17 mouse cellular contexts compared by ENCODE assay signal in genomic region chr10:89740995-89741394, GRCm38 (mm10). TPM values are rescaled to one million over a fixed set of nuclear protein-coding genes. Genes with fewer than 3 reads are reported as not detected.
DNase-seq lines count a peak whose midpoint lies in the region; ATAC-seq lines count a peak whose summit lies in the region.
"Had no signal": no experiment of that assay in that cellular context is flagged by ENCODE, and none has a peak within 500 bp of the region (broad histone marks: within the 10 kb centered on the region; RNA-seq: fewer than 3 reads in every experiment).

No protein-coding gene starts in this region.

- peak; percentile 37 for DNase-seq in lung, postnatal 36 days
- no peak for DNase-seq in lung, postnatal 4 days
- DNase-seq in B cell, adult 2 months, result peak; percentile 34 to 37
- DNase-seq in neural tube, embryonic 10.5 days (ENCODE audit: extremely low spot score, low spot score), result no peak
- no peak for DNase-seq in thymus, adult 18-20 months
- DNase-seq: adrenal gland, postnatal 14 days; cerebellum, adult 18-20 months; heart, postnatal 10 days; kidney, adult 2 months; kidney, postnatal 14 days; left cerebral cortex, postnatal 4 days; spleen, adult 18-20 months; thymus, postnatal 36 days had no signal

- ATAC-seq in granulocyte monocyte progenitor cell, adult 5-6 weeks (replicated peaks; ENCODE audit: poor library complexity, severe bottlenecking), result peak; percentile 65
- peak; percentile 35; the same call in 1 of the 2 replicates for ATAC-seq in neutrophil, adult 5-6 weeks (ENCODE audit: extremely low read depth, insufficient number of reproducible peaks, low FRiP score, poor library complexity, severe bottlenecking)
- ATAC-seq: inflammation-experienced regulatory T-cells, adult 6 months; Patski had no signal

RNA-seq across cellular contexts. Expression of gene Uhrf1bp1l, which starts 3.8 kb away (rescaled TPM):
- 46.9 and 65.2 TPM in 2 replicates for total RNA-seq in granulocyte monocyte progenitor cell, adult 5-6 weeks (2014; fragmentation: Nextera tagmentation)
- 40.3 and 44.9 TPM in 2 replicates for total RNA-seq in granulocyte monocyte progenitor cell, adult 5-6 weeks (2017)
- 57.1 and 59.6 TPM in 2 replicates for total RNA-seq in neutrophil, adult 5-6 weeks (2017)

RNA-seq across cellular contexts. Expression of gene Actr6, which starts 8.9 kb away (rescaled TPM):
- 17.4 and 24.6 TPM in 2 replicates for total RNA-seq in granulocyte monocyte progenitor cell, adult 5-6 weeks (2014; fragmentation: Nextera tagmentation)
- total RNA-seq in granulocyte monocyte progenitor cell, adult 5-6 weeks (2017), result 26.8 and 30.5 TPM in 2 replicates
- total RNA-seq in neutrophil, adult 5-6 weeks (2017), result 15.4 and 18.4 TPM in 2 replicates

RNA-seq across cellular contexts. Expression of gene Scyl2, which starts 54.9 kb away (rescaled TPM):
- total RNA-seq in granulocyte monocyte progenitor cell, adult 5-6 weeks (2014; fragmentation: Nextera tagmentation), result 19.8 and 28.0 TPM in 2 replicates
- 23.7 and 27.2 TPM in 2 replicates for total RNA-seq in granulocyte monocyte progenitor cell, adult 5-6 weeks (2017)
- total RNA-seq in neutrophil, adult 5-6 weeks (2017), result 57.4 and 61.5 TPM in 2 replicates

Comparison
In these comparisons a context has a peak if more than half of its experiments do, and no peak if none do; other contexts are left out.
1. DNase-seq: peak in lung, postnatal 36 days (single experiment) and B cell, adult 2 months (2 of 2); none in lung, postnatal 4 days (0 of 2), neural tube, embryonic 10.5 days (single experiment) and thymus, adult 18-20 months (0 of 2).